ENCODE assay signal across 8 mouse cellular contexts in genomic region chr1:133130638-133131560, GRCm38 (mm10). TPM values are rescaled to one million over a fixed set of nuclear protein-coding genes. Genes with fewer than 3 reads are reported as not detected.
A peak's percentile ranks its signal among the peaks of the same experiment; 100 is the strongest.
DNase-seq lines count a peak whose midpoint lies in the region; ATAC-seq and TF ChIP-seq lines count a peak whose summit lies in the region.

TSS of gene Ppp1r15b (plus strand) at chr1:133131143.

- DNase-seq in gastrocnemius, adult 8-10 months (ENCODE audit: low spot score in 2 of 2) = peak; percentile 97 to 99
- DNase-seq in hindlimb bud, embryonic 11.5 days (ENCODE audit: extremely low spot score, low read depth, low spot score) = peak; percentile 94
- peak; percentile 98 to 100 for DNase-seq in left cerebral cortex, adult 8-10 months (ENCODE audit: low spot score in 2 of 2)
- DNase-seq in right cerebral cortex, postnatal 10 days (ENCODE audit: low spot score in 2 of 2) = peak; percentile 100
- peak; percentile 91 for DNase-seq in urinary bladder, postnatal 25 days (ENCODE audit: low spot score)

- H3K27ac ChIP-seq in cortical plate, adult 2 months (ENCODE audit: insufficient read depth, low read length) = peak within 1 kb of the TSS; percentile 94

- peak; percentile 95 for ATAC-seq in activated CD4-positive, CD25-positive, alpha-beta regulatory T cell, adult 4 months

- no peak for TF ChIP-seq CTCF in cortical plate, adult 2 months (IDR thresholded peaks at IDR 0.05; ENCODE audit: extremely low read depth, insufficient read depth, low read length)

- H3K36me3 ChIP-seq in megakaryocyte, embryonic 14.5 days (replicated peaks; ENCODE audit: low read length) = peaks cover 30% of the 10 kb centered on the region

- H3K9me3 ChIP-seq in megakaryocyte, embryonic 14.5 days = no peaks in the 10 kb centered on the region

- no peaks in the 10 kb centered on the region for H3K27me3 ChIP-seq in megakaryocyte, embryonic 14.5 days (replicated peaks)

- H3K4me1 ChIP-seq in cortical plate, adult 2 months (ENCODE audit: control insufficient read depth, insufficient read depth, low read length) = peaks cover 3% of the 10 kb centered on the region
- H3K4me1 ChIP-seq in megakaryocyte, embryonic 14.5 days = peaks cover 37% of the 10 kb centered on the region

- H3K4me3 ChIP-seq in cortical plate, adult 2 months (ENCODE audit: insufficient read depth, low read length) = peak within 1 kb of the TSS; percentile 95
- peak within 1 kb of the TSS; percentile 98 for H3K4me3 ChIP-seq in megakaryocyte, embryonic 14.5 days (replicated peaks)

- peak; percentile 86 for TF ChIP-seq POLR2A in cortical plate, adult 2 months (IDR thresholded peaks at IDR 0.05; ENCODE audit: extremely low read depth, insufficient read depth, low read length)

RNA-seq across cellular contexts. Expression of gene Ppp1r15b, which starts in this region (rescaled TPM):
- polyA plus RNA-seq in activated CD4-positive, CD25-positive, alpha-beta regulatory T cell, adult 4 months (2017; shearing (Covaris generic)) = 10 to 100 TPM; 21.7 to 22.4 TPM
- polyA plus RNA-seq in cortical plate, adult 2 months (2012; rRNA removed) = 23.9 and 25.6 TPM in 2 replicates
- total RNA-seq in gastrocnemius, adult 8-10 months (2022) = 10 to 100 TPM; 14.8 to 18.2 (median 16.3) TPM
- total RNA-seq in left cerebral cortex, adult 8-10 months (2022) = 10 to 100 TPM; 41.0 to 43.6 (median 42.0) TPM
- 6.7 and 8.7 TPM in 2 replicates for polyA plus RNA-seq in megakaryocyte, embryonic 14.5 days (2012; ENCODE audit: insufficient read depth, low replicate concordance)

Comparison
In these comparisons a context has a peak if more than half of its experiments do, and no peak if none do; other contexts are left out.
1. Peak in every context shown above with its lines: DNase-seq, ATAC-seq, H3K4me3 ChIP-seq and H3K27ac ChIP-seq.